Mouse (Mus musculus): Measurements from ENCODE around the gene Lbh.

GRCm38 (mm10) chr17:72897076-72897475 lies 21.0 kb upstream of the Lbh start:
- TF ChIP-seq CTCF (IDR thresholded peaks at IDR 0.05; ENCODE audit: borderline replicate concordance, insufficient read depth, low read length) (no peak), POLR2A (IDR thresholded peaks at IDR 0.05; ENCODE audit: low read depth, low read length) (no peak)

Measured in embryonic fibroblast, embryonic 13.5 days (primary cell).